Mouse (Mus musculus): ENCODE measurements at regions not wholly inside any gene's neighbourhood (a gene's known extent, or its start where the extent isn't known, plus 50 kb on each side); places are given as distances from the start of the nearest gene placed in this dataset.
A peak's percentile ranks its signal among the peaks of the same experiment; 100 is the strongest.

- Histone ChIP-seq H3K4me3 (ENCODE audit: low read depth, low read length) (no peak overlapping the region), H3K36me3 (ENCODE audit: insufficient read depth, low read length) (no peaks in the 10 kb centered on the region), H3K9me3 (ENCODE audit: low read length) (no peaks in the 10 kb centered on the region), H3K27me3 (ENCODE audit: insufficient read depth, low read length) (no peaks in the 10 kb centered on the region), H3K4me1 (ENCODE audit: insufficient read depth, low read length) (no peaks in the 10 kb centered on the region), H3K4me2 (ENCODE audit: low read depth, low read length, poor library complexity, severe bottlenecking) (no peak overlapping the region), H3K27ac (ENCODE audit: low read depth, low read length) (no peak overlapping the region), H3K9ac (replicated peaks; ENCODE audit: low read length, poor library complexity, severe bottlenecking) (no peak overlapping the region)
- WGBS, result 53% methylated on average over 2 of the region's 2 CpGs
- no peak for TF ChIP-seq CTCF (IDR thresholded peaks at IDR 0.05)
- DNase-seq (ENCODE audit: low spot score), result no peak
- ATAC-seq (ENCODE audit: low FRiP score), result no peak
These were observed 93.6 kb upstream of the Srsf6 start for GRCm38 (mm10) chr2:162837776-162838175.

GRCm38 (mm10) chr2:162833741-162834140, 97.6 kb upstream of the Srsf6 start:
- TF ChIP-seq CTCF (IDR thresholded peaks at IDR 0.05), result no peak
- Histone ChIP-seq H3K36me3 (ENCODE audit: insufficient read depth, low read length) (no peaks in the 10 kb centered on the region), H3K4me3 (ENCODE audit: low read depth, low read length) (no peak overlapping the region), H3K9me3 (ENCODE audit: low read length) (no peaks in the 10 kb centered on the region), H3K27ac (ENCODE audit: low read depth, low read length) (no peak overlapping the region), H3K9ac (replicated peaks; ENCODE audit: low read length, poor library complexity, severe bottlenecking) (no peak overlapping the region), H3K4me2 (ENCODE audit: low read depth, low read length, poor library complexity, severe bottlenecking) (no peak overlapping the region), H3K4me1 (ENCODE audit: insufficient read depth, low read length) (no peaks in the 10 kb centered on the region), H3K27me3 (ENCODE audit: insufficient read depth, low read length) (no peaks in the 10 kb centered on the region)
- DNase-seq (ENCODE audit: low spot score), result peak; percentile 34
- ATAC-seq (ENCODE audit: low FRiP score), result no peak
- 48% methylated on average over 6 of the region's 6 CpGs for WGBS

- no peak for DNase-seq (ENCODE audit: low spot score)
- H3K36me3 ChIP-seq (ENCODE audit: insufficient read depth, low read length), result no peaks in the 10 kb centered on the region
- no peaks in the 10 kb centered on the region for H3K9me3 ChIP-seq (ENCODE audit: low read length)
- H3K4me2 ChIP-seq (ENCODE audit: low read depth, low read length, poor library complexity, severe bottlenecking), result no peak overlapping the region
- H3K27me3 ChIP-seq (ENCODE audit: insufficient read depth, low read length), result no peaks in the 10 kb centered on the region
- no peaks in the 10 kb centered on the region for H3K4me1 ChIP-seq (ENCODE audit: insufficient read depth, low read length)
- no peak for ATAC-seq (ENCODE audit: low FRiP score)
- no peak for TF ChIP-seq CTCF (IDR thresholded peaks at IDR 0.05)
- H3K9ac ChIP-seq (replicated peaks; ENCODE audit: low read length, poor library complexity, severe bottlenecking), result no peak overlapping the region
- no peak overlapping the region for H3K27ac ChIP-seq (ENCODE audit: low read depth, low read length)
- 95% methylated on average over 4 of the region's 4 CpGs for WGBS
- H3K4me3 ChIP-seq (ENCODE audit: low read depth, low read length), result no peak overlapping the region
These were observed 112.5 kb upstream of the Srsf6 start for GRCm38 (mm10) chr2:162818787-162819186.

- H3K27ac ChIP-seq (ENCODE audit: low read depth, low read length), result no peak overlapping the region
- DNase-seq (ENCODE audit: low spot score) (peak; percentile 47), ATAC-seq (ENCODE audit: low FRiP score) (no peak)
- H3K36me3 ChIP-seq (ENCODE audit: insufficient read depth, low read length), result no peaks in the 10 kb centered on the region
- H3K9me3 ChIP-seq (ENCODE audit: low read length), result no peaks in the 10 kb centered on the region
- no peak overlapping the region for H3K4me2 ChIP-seq (ENCODE audit: low read depth, low read length, poor library complexity, severe bottlenecking)
- H3K4me1 ChIP-seq (ENCODE audit: insufficient read depth, low read length), result no peaks in the 10 kb centered on the region
- H3K9ac ChIP-seq (replicated peaks; ENCODE audit: low read length, poor library complexity, severe bottlenecking), result no peak overlapping the region
- WGBS, result 46% methylated on average over 2 of the region's 2 CpGs
- no peaks in the 10 kb centered on the region for H3K27me3 ChIP-seq (ENCODE audit: insufficient read depth, low read length)
- H3K4me3 ChIP-seq (ENCODE audit: low read depth, low read length), result no peak overlapping the region
- peak; percentile 50 for TF ChIP-seq CTCF (IDR thresholded peaks at IDR 0.05)
These were observed 117.1 kb upstream of the Srsf6 start for GRCm38 (mm10) chr2:162814205-162814604.

- no peaks in the 10 kb centered on the region for H3K9me3 ChIP-seq (ENCODE audit: low read length)
- no peaks in the 10 kb centered on the region for H3K27me3 ChIP-seq (ENCODE audit: insufficient read depth, low read length)
- H3K36me3 ChIP-seq (ENCODE audit: insufficient read depth, low read length), result no peaks in the 10 kb centered on the region
- no peak overlapping the region for H3K27ac ChIP-seq (ENCODE audit: low read depth, low read length)
- no peak overlapping the region for H3K4me2 ChIP-seq (ENCODE audit: low read depth, low read length, poor library complexity, severe bottlenecking)
- DNase-seq (ENCODE audit: low spot score) (no peak), ATAC-seq (ENCODE audit: low FRiP score) (no peak)
- H3K4me3 ChIP-seq (ENCODE audit: low read depth, low read length), result no peak overlapping the region
- TF ChIP-seq CTCF (IDR thresholded peaks at IDR 0.05), result no peak
- WGBS, result 90% methylated on average over 10 of the region's 10 CpGs
- H3K4me1 ChIP-seq (ENCODE audit: insufficient read depth, low read length), result no peaks in the 10 kb centered on the region
- no peak overlapping the region for H3K9ac ChIP-seq (replicated peaks; ENCODE audit: low read length, poor library complexity, severe bottlenecking)
These were observed 123.6 kb upstream of the Srsf6 start for GRCm38 (mm10) chr2:162807747-162808146.

GRCm38 (mm10) chr2:162796528-162796927, 134.8 kb upstream of the Srsf6 start:
- Histone ChIP-seq H3K36me3 (ENCODE audit: insufficient read depth, low read length) (no peaks in the 10 kb centered on the region), H3K9me3 (ENCODE audit: low read length) (no peaks in the 10 kb centered on the region), H3K9ac (replicated peaks; ENCODE audit: low read length, poor library complexity, severe bottlenecking) (no peak overlapping the region), H3K27me3 (ENCODE audit: insufficient read depth, low read length) (no peaks in the 10 kb centered on the region), H3K4me3 (ENCODE audit: low read depth, low read length) (no peak overlapping the region), H3K27ac (ENCODE audit: low read depth, low read length) (no peak overlapping the region), H3K4me2 (ENCODE audit: low read depth, low read length, poor library complexity, severe bottlenecking) (no peak overlapping the region), H3K4me1 (ENCODE audit: insufficient read depth, low read length) (no peaks in the 10 kb centered on the region)
- no peak for ATAC-seq (ENCODE audit: low FRiP score)
- no peak for DNase-seq (ENCODE audit: low spot score)
- TF ChIP-seq CTCF (IDR thresholded peaks at IDR 0.05), result no peak
- 74% methylated on average over 4 of the region's 4 CpGs for WGBS

Data from midbrain, postnatal 0 days (tissue).